Comparison of ENCODE assay signal across 28 mouse cellular contexts in the genomic region with DNA sequence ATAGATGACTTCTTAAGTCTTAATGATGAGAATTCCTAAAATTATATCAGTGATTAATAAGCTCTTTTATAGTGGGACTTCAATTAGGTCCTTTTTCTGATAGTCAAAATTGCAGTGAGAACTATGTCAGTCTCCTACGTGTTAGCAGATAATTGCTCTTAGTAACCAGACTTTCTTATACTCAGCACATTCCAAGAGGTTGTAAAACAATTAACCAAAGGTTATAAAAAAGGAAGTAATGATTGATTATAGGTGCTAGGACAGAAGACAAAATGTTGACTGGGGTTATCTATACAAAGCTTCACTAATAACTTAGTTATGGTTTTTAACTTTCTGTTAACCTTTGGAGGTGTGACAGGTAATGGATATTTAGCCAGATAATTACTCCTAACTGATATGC.
"Had no signal": no experiment of that assay in that cellular context is flagged by ENCODE, and none has a peak within 500 bp of the region (broad histone marks: within the 10 kb centered on the region; RNA-seq: fewer than 3 reads in every experiment).

No protein-coding gene starts in this region.

- H3K27me3 ChIP-seq: embryonic facial prominence, embryonic 12.5 days; embryonic facial prominence, embryonic 13.5 days; embryonic facial prominence, embryonic 15.5 days; forebrain, embryonic 12.5 days; forebrain, embryonic 13.5 days; forebrain, embryonic 15.5 days had no signal

- H3K9me3 ChIP-seq: embryonic facial prominence, embryonic 10.5 days; embryonic facial prominence, embryonic 12.5 days; embryonic facial prominence, embryonic 13.5 days; embryonic facial prominence, embryonic 15.5 days; forebrain, embryonic 10.5 days; forebrain, embryonic 12.5 days; forebrain, embryonic 13.5 days; forebrain, embryonic 15.5 days had no signal

- H3K4me2 ChIP-seq: embryonic facial prominence, embryonic 12.5 days; embryonic facial prominence, embryonic 13.5 days; embryonic facial prominence, embryonic 15.5 days; forebrain, embryonic 12.5 days; forebrain, embryonic 13.5 days; forebrain, embryonic 15.5 days had no signal

- DNase-seq: cerebellum, adult 2 months; cerebellum, adult 8-10 months; cerebellum, adult 9-10 months; cerebellum, adult 9-11 months; cerebellum, postnatal 10 days; cerebellum, postnatal 14 days; cerebellum, postnatal 25 days; cerebellum, postnatal 36 days; embryo, embryonic 11 days; forebrain, postnatal 0 days; gastrocnemius, adult 2 months; gastrocnemius, postnatal 10 days; gastrocnemius, postnatal 14 days; gastrocnemius, postnatal 25 days; gastrocnemius, postnatal 36 days; heart, adult 18-20 months; heart, adult 2 months had no signal

- H3K4me1 ChIP-seq: embryonic facial prominence, embryonic 10.5 days; embryonic facial prominence, embryonic 12.5 days; embryonic facial prominence, embryonic 13.5 days; embryonic facial prominence, embryonic 15.5 days; forebrain, embryonic 10.5 days; forebrain, embryonic 12.5 days; forebrain, embryonic 13.5 days; forebrain, embryonic 15.5 days had no signal

- H3K27ac ChIP-seq: embryonic facial prominence, embryonic 10.5 days; embryonic facial prominence, embryonic 12.5 days; embryonic facial prominence, embryonic 13.5 days; embryonic facial prominence, embryonic 15.5 days; forebrain, embryonic 10.5 days; forebrain, embryonic 12.5 days; forebrain, embryonic 13.5 days; forebrain, embryonic 15.5 days; gastrocnemius, adult 2 months; heart, adult 2 months had no signal

- H3K9ac ChIP-seq: embryonic facial prominence, embryonic 12.5 days; embryonic facial prominence, embryonic 13.5 days; embryonic facial prominence, embryonic 15.5 days; forebrain, embryonic 12.5 days; forebrain, embryonic 13.5 days; forebrain, embryonic 15.5 days; forebrain, postnatal 0 days had no signal

- H3K4me3 ChIP-seq: embryonic facial prominence, embryonic 10.5 days; embryonic facial prominence, embryonic 12.5 days; embryonic facial prominence, embryonic 13.5 days; embryonic facial prominence, embryonic 15.5 days; erythroblast, embryonic 14.5 days; forebrain, embryonic 10.5 days; forebrain, embryonic 12.5 days; forebrain, embryonic 13.5 days; forebrain, embryonic 15.5 days; gastrocnemius, adult 2 months; heart, adult 2 months had no signal

- H3K36me3 ChIP-seq: embryonic facial prominence, embryonic 10.5 days; embryonic facial prominence, embryonic 12.5 days; embryonic facial prominence, embryonic 13.5 days; embryonic facial prominence, embryonic 15.5 days; forebrain, embryonic 10.5 days; forebrain, embryonic 12.5 days; forebrain, embryonic 15.5 days had no signal

- ATAC-seq: forebrain, embryonic 13.5 days; forebrain, embryonic 14.5 days; forebrain, embryonic 15.5 days; forebrain, embryonic 16.5 days; forebrain, postnatal 0 days had no signal
